8 mouse cellular contexts compared by ENCODE assay signal in genomic region chr7:139246931-139247880, GRCm38 (mm10). TPM values are rescaled to one million over a fixed set of nuclear protein-coding genes. Genes with fewer than 3 reads are reported as not detected.
A peak's percentile ranks its signal among the peaks of the same experiment; 100 is the strongest.
DNase-seq lines count a peak whose midpoint lies in the region; ATAC-seq and TF ChIP-seq lines count a peak whose summit lies in the region.

No protein-coding gene starts in this region.

- 3% methylated on average over 38 of the region's 38 CpGs for WGBS in hindbrain, embryonic 12.5 days
- 58% methylated on average over 37 of the region's 38 CpGs for WGBS in macrophage (ENCODE audit: missing documents)

- DNase-seq in MEL (ENCODE audit: low read depth, low spot score): no peak
- DNase-seq in cerebellum, adult 11-12 months: peak; percentile 52
- peak; percentile 33 to 69 for DNase-seq in frontal cortex, adult 2 months (ENCODE audit: extremely low spot score in 1 of 2, low spot score in 1 of 2)
- peak; percentile 59 to 61 for DNase-seq in layer of hippocampus, postnatal 36 days
- DNase-seq in right cerebral cortex, postnatal 14 days: peak; percentile 52
- no peak for DNase-seq in spleen, adult 12 weeks (ENCODE audit: low spot score)

- H3K27me3 ChIP-seq in MEL (ENCODE audit: control insufficient read depth in 1 of 2, insufficient read depth in 2 of 2, low read length in 2 of 2): no peaks in the 10 kb centered on the region; a peak in 1 of 4 replicates
- H3K27me3 ChIP-seq in hindbrain, embryonic 12.5 days: peaks cover 48% of the 10 kb centered on the region

- TF ChIP-seq POLR2A in MEL (IDR thresholded peaks at IDR 0.05; ENCODE audit: control insufficient read depth in 1 of 2, insufficient read depth in 1 of 2, low read depth in 1 of 2, low read length in 2 of 2, poor library complexity in 1 of 2): no peak

- peak; percentile 55 for ATAC-seq in hindbrain, embryonic 12.5 days (ENCODE audit: low FRiP score)

- H3K4me3 ChIP-seq in MEL (ENCODE audit: control insufficient read depth in 1 of 2, insufficient read depth in 1 of 2, low read depth in 2 of 2, low read length in 2 of 2) (peak overlapping the region; percentile 91 to 95; a peak in 2 of 4 replicates), macrophage (ENCODE audit: inconsistent target) (peak overlapping the region; percentile 34)
- peak overlapping the region; percentile 64 for H3K4me3 ChIP-seq in hindbrain, embryonic 12.5 days

- H3K36me3 ChIP-seq in MEL (ENCODE audit: control insufficient read depth in 1 of 2, insufficient read depth in 2 of 2, low read length in 2 of 2): 0 out of 4 replicates have a peak, but pooled peaks cover 0 to 3% of the 10 kb centered on the region in 2 experiments
- H3K36me3 ChIP-seq in hindbrain, embryonic 12.5 days: no peaks in the 10 kb centered on the region
- H3K36me3 ChIP-seq in macrophage (ENCODE audit: inconsistent target): no peaks in the 10 kb centered on the region

- no peak for TF ChIP-seq RAD21 in MEL (IDR thresholded peaks at IDR 0.05; ENCODE audit: low read depth, low read length)

- no peak for TF ChIP-seq EP300 in MEL (IDR thresholded peaks at IDR 0.05; ENCODE audit: low read depth in 1 of 2, low read length in 2 of 2)

- H3K4me1 ChIP-seq in MEL (ENCODE audit: control insufficient read depth in 1 of 2, insufficient read depth in 2 of 2, low read length in 2 of 2): peaks cover 4 to 12% of the 10 kb centered on the region in 2 experiments; a peak in 3 of 4 replicates
- peaks cover 39% of the 10 kb centered on the region for H3K4me1 ChIP-seq in hindbrain, embryonic 12.5 days

- H3K9ac ChIP-seq in MEL (ENCODE audit: control insufficient read depth, low read depth, low read length, poor library complexity, severe bottlenecking): peak overlapping the region; percentile 97
- H3K9ac ChIP-seq in hindbrain, embryonic 12.5 days: peak overlapping the region; percentile 76

- peak overlapping the region; percentile 95 for H3K4me2 ChIP-seq in hindbrain, embryonic 12.5 days (replicated peaks)

- H3K27ac ChIP-seq in MEL (ENCODE audit: control insufficient read depth, low read depth, low read length) (no peak overlapping the region), macrophage (peak overlapping the region; percentile 83)
- H3K27ac ChIP-seq in hindbrain, embryonic 12.5 days: peak overlapping the region; percentile 67; the same call in 1 of the 2 replicates

- no peaks in the 10 kb centered on the region for H3K9me3 ChIP-seq in MEL (replicated peaks; ENCODE audit: insufficient read depth, low read length)
- H3K9me3 ChIP-seq in hindbrain, embryonic 12.5 days (replicated peaks): no peaks in the 10 kb centered on the region

- no peak for TF ChIP-seq CTCF in MEL (IDR thresholded peaks at IDR 0.05 in 2 of 3, conservative IDR thresholded peaks at IDR 0.05 in 1 of 3; ENCODE audit: control insufficient read depth in 1 of 3, insufficient read depth in 1 of 3, low read depth in 2 of 3, low read length in 3 of 3, poor library complexity in 1 of 3, severe bottlenecking in 1 of 3)

- H3K79me2 ChIP-seq in MEL (ENCODE audit: control insufficient read depth, insufficient read depth, low read length, poor library complexity) (peaks cover 7% of the 10 kb centered on the region; the same call in 1 of the 2 replicates), macrophage (ENCODE audit: inconsistent target) (peaks cover 38% of the 10 kb centered on the region)

TF ChIP-seq in MEL, 35 proteins besides CTCF, POLR2A, EP300 and RAD21:
- no peak for TF ChIP-seq JUND (IDR thresholded peaks at IDR 0.05; ENCODE audit: low read depth, low read length)
- no peak for TF ChIP-seq TBP (IDR thresholded peaks at IDR 0.05; ENCODE audit: low read depth, low read length)
- no peak for TF ChIP-seq MEF2A (IDR thresholded peaks at IDR 0.05; ENCODE audit: extremely low read depth, insufficient replicate concordance, low read depth, low read length, poor library complexity, severe bottlenecking)
- TF ChIP-seq ZMIZ1 (IDR thresholded peaks at IDR 0.05; ENCODE audit: low read depth, low read length): no peak
- no peak for TF ChIP-seq NELFE (IDR thresholded peaks at IDR 0.05; ENCODE audit: low read depth, low read length)
- TF ChIP-seq RCOR1 (IDR thresholded peaks at IDR 0.05; ENCODE audit: low read depth, low read length): no peak
- no peak for TF ChIP-seq TAL1 (IDR thresholded peaks at IDR 0.05; ENCODE audit: low read length)
- no peak for TF ChIP-seq ZC3H11A (IDR thresholded peaks at IDR 0.05; ENCODE audit: low read depth, low read length)
- TF ChIP-seq CHD2 (IDR thresholded peaks at IDR 0.05; ENCODE audit: low read length): no peak
- no peak for TF ChIP-seq ZNF384 (IDR thresholded peaks at IDR 0.05; ENCODE audit: low read depth, low read length)
- no peak for TF ChIP-seq SIN3A (IDR thresholded peaks at IDR 0.05; ENCODE audit: low read length)
- TF ChIP-seq MAZ (IDR thresholded peaks at IDR 0.05; ENCODE audit: low read depth, low read length): no peak
- no peak for TF ChIP-seq ZKSCAN1 (IDR thresholded peaks at IDR 0.05; ENCODE audit: low read depth, low read length)
- TF ChIP-seq HCFC1 (IDR thresholded peaks at IDR 0.05; ENCODE audit: low read depth, low read length): no peak
- TF ChIP-seq SMC3 (IDR thresholded peaks at IDR 0.05; ENCODE audit: low read depth, low read length): no peak
- no peak for TF ChIP-seq ELF1 (IDR thresholded peaks at IDR 0.05; ENCODE audit: low read depth, low read length)
- no peak for TF ChIP-seq MXI1 (IDR thresholded peaks at IDR 0.05; ENCODE audit: low read depth, low read length)
- no peak for TF ChIP-seq ETS1 (IDR thresholded peaks at IDR 0.05; ENCODE audit: low read depth, low read length)
- TF ChIP-seq MYB (IDR thresholded peaks at IDR 0.05; ENCODE audit: low read depth, low read length): no peak
- no peak for TF ChIP-seq CHD1 (IDR thresholded peaks at IDR 0.05; ENCODE audit: low read depth, low read length)
TF ChIP-seq in MEL: peak in this region for 0.

RNA-seq across cellular contexts. Expression of gene Pwwp2b, which starts 1.1 kb away (rescaled TPM):
- total RNA-seq in MEL (2012; rRNA removed): 1.2 and 1.9 TPM in 2 replicates
- polyA plus RNA-seq in MEL (2012; ENCODE audit: insufficient read depth in 1 of 2, insufficient read length in 2 of 2, low read depth in 1 of 2, low replicate concordance in 2 of 2, missing spikeins in 1 of 2) (1 to 10 TPM in 1 of 2 experiments, not detected in 1; 4.3 TPM), macrophage (2018) (25.2 to 32.3 TPM (median 28.0 TPM) in 3 replicates)
- polyA plus RNA-seq in frontal cortex, adult 2 months (2012; rRNA removed): 11.4 and 12.6 TPM in 2 replicates
- polyA plus RNA-seq in hindbrain, embryonic 12.5 days (2016; fragmentation: Nextera tagmentation; extraction: Ambion mirVana): 4.3 and 5.1 TPM in 2 replicates
- total RNA-seq in layer of hippocampus, postnatal 36 days (2021): 10 to 100 TPM; 30.0 to 31.6 TPM
- 100 to 1,000 TPM in 1 of 26 experiments, 10 to 100 TPM in 25; 20.0 to 106 (median 39.1) TPM for total RNA-seq in macrophage (2018; cell fraction: chromatin; rRNA removed)
- total RNA-seq in macrophage (2018; cell fraction: cytosol; rRNA removed): 10 to 100 TPM; 12.0 to 39.3 (median 24.7) TPM
- 10 to 100 TPM; 13.7 to 86.6 (median 34.0) TPM for total RNA-seq in macrophage (2018; cell fraction: nucleus; rRNA removed)

RNA-seq across cellular contexts. Expression of gene Stk32c, which starts 34.1 kb away (rescaled TPM):
- total RNA-seq in MEL (2012; rRNA removed): 0.07 TPM in 1 of 2 replicates, not detected in the other
- polyA plus RNA-seq in MEL (2012; ENCODE audit: insufficient read depth in 1 of 2, insufficient read length in 2 of 2, low read depth in 1 of 2, low replicate concordance in 2 of 2, missing spikeins in 1 of 2): under 1 TPM in 1 of 2 experiments, not detected in 1; 0.21 TPM
- polyA plus RNA-seq in frontal cortex, adult 2 months (2012; rRNA removed): 130 and 136 TPM in 2 replicates
- 0.65 and 0.68 TPM in 2 replicates for polyA plus RNA-seq in hindbrain, embryonic 12.5 days (2016; fragmentation: Nextera tagmentation; extraction: Ambion mirVana)
- total RNA-seq in layer of hippocampus, postnatal 36 days (2021): 100 to 1,000 TPM; 101 to 105 TPM
- total RNA-seq in macrophage (2018; cell fraction: chromatin; rRNA removed): 1 to 10 TPM in 7 of 26 experiments, under 1 TPM in 16, not detected in 3; 0.31 to 2.4 (median 0.62) TPM
- total RNA-seq in macrophage (2018; cell fraction: cytosol; rRNA removed): under 1 TPM in 24 of 26 experiments, not detected in 2; 0.07 to 0.26 (median 0.15) TPM
- total RNA-seq in macrophage (2018; cell fraction: nucleus; rRNA removed): 1 to 10 TPM in 2 of 26 experiments, under 1 TPM in 12, not detected in 12; 0.23 to 1.5 (median 0.38) TPM
- polyA plus RNA-seq in macrophage (2018): 0.17 to 0.21 TPM (median 0.19 TPM) in 3 replicates

RNA-seq across cellular contexts. Expression of gene Lrrc27, which starts 34.4 kb away (rescaled TPM):
- 0.54 and 1.0 TPM in 2 replicates for total RNA-seq in MEL (2012; rRNA removed)
- polyA plus RNA-seq in MEL (2012; ENCODE audit: insufficient read depth in 1 of 2, insufficient read length in 2 of 2, low read depth in 1 of 2, low replicate concordance in 2 of 2, missing spikeins in 1 of 2): 1 to 10 TPM in 1 of 2 experiments, not detected in 1; 1.3 TPM
- 7.3 and 8.0 TPM in 2 replicates for polyA plus RNA-seq in frontal cortex, adult 2 months (2012; rRNA removed)
- polyA plus RNA-seq in hindbrain, embryonic 12.5 days (2016; fragmentation: Nextera tagmentation; extraction: Ambion mirVana): 3.2 and 5.3 TPM in 2 replicates
- 1 to 10 TPM; 5.3 to 5.5 TPM for total RNA-seq in layer of hippocampus, postnatal 36 days (2021)
- 10 to 100 TPM in 25 of 26 experiments, 1 to 10 TPM in 1; 6.5 to 82.5 (median 31.4) TPM for total RNA-seq in macrophage (2018; cell fraction: chromatin; rRNA removed)
- 10 to 100 TPM; 20.5 to 77.7 (median 44.0) TPM for total RNA-seq in macrophage (2018; cell fraction: cytosol; rRNA removed)
- 100 to 1,000 TPM in 2 of 26 experiments, 10 to 100 TPM in 23, 1 to 10 TPM in 1; 7.1 to 116 (median 41.1) TPM for total RNA-seq in macrophage (2018; cell fraction: nucleus; rRNA removed)
- 73.4 to 159 TPM (median 94.3 TPM) in 3 replicates for polyA plus RNA-seq in macrophage (2018)

Comparison
In these comparisons a context has a peak if more than half of its experiments do, and no peak if none do; other contexts are left out.
1. DNase-seq: peak in cerebellum, adult 11-12 months (single experiment), frontal cortex, adult 2 months (2 of 2), layer of hippocampus, postnatal 36 days (2 of 2) and right cerebral cortex, postnatal 14 days (single experiment); none in MEL (single experiment) and spleen, adult 12 weeks (single experiment).
2. H3K4me3 ChIP-seq: peak in every context shown above with its lines; median percentile 93 in MEL; 64 in hindbrain, embryonic 12.5 days; 34 in macrophage.
3. RNA of gene Stk32c, which starts 34.1 kb away (polyA plus RNA-seq): 130 to 136 TPM in frontal cortex, adult 2 months; 0.65 to 0.68 TPM in hindbrain, embryonic 12.5 days, 0.21 TPM in MEL and 0.17 to 0.21 TPM in macrophage; every median in the first group is over 10 times any median in the second.